Mouse (Mus musculus) G1E (cell line): ENCODE results near the gene Hoxa3.

Experiments used
- CTCF ChIP-seq: IDR thresholded peaks from 2 replicates; pipeline ENCODE4 v1.5.1; 2012; ENCODE audit warnings: low read depth, low read length, inconsistent platforms, mixed read lengths
- GATA1 ChIP-seq: IDR thresholded peaks from 2 replicates; pipeline ENCODE4 v1.6.1; 2012; ENCODE audit warnings: borderline replicate concordance, low read length, inconsistent platforms, mixed read lengths
- GATA2 ChIP-seq: IDR thresholded peaks from 2 replicates; pipeline ENCODE4 v1.6.1; 2012; ENCODE audit warnings: low read depth, low read length, inconsistent platforms, borderline replicate concordance
- POLR2AphosphoS5 ChIP-seq: IDR thresholded peaks from 2 replicates; pipeline ENCODE4 v1.6.1; 2012; ENCODE audit warnings: low read depth, low read length, inconsistent platforms; ENCODE audit not compliant: insufficient replicate concordance

DNA sequence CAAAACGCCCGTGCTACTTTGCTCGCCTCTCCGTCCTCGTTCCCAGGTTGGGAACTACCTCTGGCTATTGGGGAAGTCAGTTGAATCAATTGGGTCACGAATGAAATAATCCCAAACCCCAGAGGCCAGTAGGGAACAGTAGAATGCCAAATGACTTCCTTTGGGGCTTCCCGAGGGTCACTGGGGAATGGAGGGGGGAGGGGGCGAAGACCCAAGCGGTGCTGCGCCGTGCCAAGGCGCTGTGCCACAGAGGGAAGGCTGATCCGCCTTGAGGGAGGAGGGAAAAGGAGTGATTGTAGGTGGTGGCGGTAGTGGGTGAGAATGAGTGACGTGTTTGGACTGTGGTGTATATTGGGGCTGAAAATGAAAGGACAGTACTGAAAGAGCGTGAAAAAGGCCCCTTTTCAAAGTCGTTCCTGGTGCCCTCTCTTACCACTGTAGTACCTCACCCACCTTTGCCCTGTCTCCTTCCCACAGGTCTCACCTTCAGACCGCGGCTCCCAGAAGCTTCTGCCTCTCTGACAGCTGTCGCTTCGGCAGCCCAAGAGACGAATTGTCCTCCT is 499 bp downstream of the Hoxa3 start:
- TF ChIP-seq CTCF (no peak), GATA2 (no peak), GATA1 (no peak), POLR2AphosphoS5 (no peak)
